Mouse (Mus musculus) C2C12 (cell line): ENCODE measurements around the gene Cggbp1. TPM values are rescaled to one million over a fixed set of nuclear protein-coding genes. Genes with fewer than 3 reads are reported as not detected.

Experiments used
- H3K27me3 ChIP-seq: one replicate; pipeline ENCODE4 v1.6.1; 2011; ENCODE audit not compliant: control insufficient read depth, insufficient read depth, insufficient read length
- H3K36me3 ChIP-seq: one replicate; pipeline ENCODE4 v1.6.1; 2011; ENCODE audit not compliant: control insufficient read depth, insufficient read depth
- H3K4me3 ChIP-seq: one replicate; pipeline ENCODE4 v1.5.1; 2011; ENCODE audit warnings: mild to moderate bottlenecking, control low read depth; ENCODE audit not compliant: poor library complexity, insufficient read depth, severe bottlenecking
- H3K79me2 ChIP-seq: one replicate; pipeline ENCODE4 v1.6.1; 2011; ENCODE audit not compliant: control insufficient read depth, insufficient read depth
- H3K79me3 ChIP-seq: one replicate; pipeline ENCODE4 v1.6.1; 2011; ENCODE audit warnings: low read depth, control low read depth
- H3ac ChIP-seq: one replicate; pipeline ENCODE3; 2011; ENCODE audit warnings: low read depth; ENCODE audit not compliant: control insufficient read depth, insufficient read length
- CEBPB ChIP-seq: IDR thresholded peaks from one replicate; pipeline ENCODE4 v1.6.1; 2011; ENCODE audit warnings: low read depth, mild to moderate bottlenecking, control low read depth, moderate library complexity
- CTCF ChIP-seq: IDR thresholded peaks from one replicate; pipeline ENCODE4 v1.5.1; 2011; ENCODE audit not compliant: control insufficient read depth, insufficient read depth, insufficient read length
- FOSL1 ChIP-seq: IDR thresholded peaks from one replicate; pipeline ENCODE4 v1.8.0; 2011; ENCODE audit warnings: mild to moderate bottlenecking, low read length; ENCODE audit not compliant: poor library complexity, insufficient read depth, severe bottlenecking
- MAX ChIP-seq: IDR thresholded peaks from one replicate; pipeline ENCODE4 v1.6.1; 2011; ENCODE audit warnings: mild to moderate bottlenecking, control low read depth
- MYOD1 ChIP-seq: IDR thresholded peaks from one replicate; pipeline ENCODE4 v1.6.1; 2011; ENCODE audit warnings: low read depth; ENCODE audit not compliant: control insufficient read depth, insufficient read length
- MYOG ChIP-seq: IDR thresholded peaks from one replicate; pipeline ENCODE4 v1.6.1; 2011; ENCODE audit not compliant: control insufficient read depth, insufficient read length; ENCODE audit errors: extremely low read depth
- USF1 ChIP-seq: IDR thresholded peaks from one replicate; pipeline ENCODE4 v1.6.1; 2011; ENCODE audit warnings: low read depth, mild to moderate bottlenecking, control low read depth, moderate library complexity
- polyA plus RNA-seq: library from polyadenylated mRNA; unstranded; fragments of >200 nt; fragmentation: generic; extraction: Trizol; gene quantifications from one replicate; pipeline ENCODE4 v1.2.1, GENCODE M21; 2012; ENCODE audit warnings: missing spikeins

The Cggbp1 gene
- polyA plus RNA-seq, 1 experiment: 21.9 TPM

DNA sequence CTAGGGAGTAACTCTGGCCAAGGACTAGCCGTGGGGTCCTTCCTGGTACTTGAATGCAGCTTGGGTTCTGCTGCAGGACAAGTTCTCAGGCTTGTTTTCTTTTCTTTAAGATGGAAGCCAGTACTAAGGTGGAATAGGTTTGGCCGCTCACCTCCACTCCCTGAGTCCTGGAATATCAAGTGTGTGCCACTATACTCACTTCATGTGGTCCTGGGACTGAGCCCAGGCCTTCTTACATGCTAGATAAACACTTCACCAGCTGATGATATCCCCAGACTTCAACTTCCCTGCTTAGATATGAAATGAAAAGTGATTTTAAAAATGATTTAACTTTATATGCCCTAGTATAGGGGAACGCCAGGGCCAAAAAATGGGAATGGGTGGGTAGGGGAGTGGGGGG, 25.5 kb downstream of the Cggbp1 start:
- H3K79me3 ChIP-seq: no peaks in the 10 kb centered on the region

DNA sequence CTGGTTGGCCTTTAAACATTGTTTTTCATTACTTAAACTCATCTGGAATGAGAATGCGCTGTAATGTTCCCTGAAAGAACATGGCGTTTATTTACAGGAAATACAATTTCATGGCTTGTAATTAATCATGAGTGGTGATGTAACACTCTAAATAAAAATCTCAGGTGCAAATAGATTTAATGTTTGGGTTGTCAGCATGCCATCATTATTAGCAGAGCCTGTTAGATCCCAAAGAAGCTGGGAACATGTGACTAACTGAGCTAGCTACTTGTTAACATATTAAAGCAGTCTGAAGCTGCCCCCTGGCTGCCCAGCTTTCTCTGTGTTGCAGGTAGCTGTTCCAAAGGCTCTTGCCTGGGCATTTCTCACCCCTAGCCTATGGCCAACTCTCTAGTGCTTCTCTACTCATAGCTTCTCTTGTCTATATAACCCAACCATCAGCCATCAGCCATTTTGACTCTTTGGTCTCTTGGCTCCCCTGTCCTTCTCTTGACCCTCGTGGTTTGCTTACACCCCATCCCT, 26.9 kb downstream of the Cggbp1 start:
- no peak for TF ChIP-seq MYOD1
- no peak for TF ChIP-seq USF1
- no peak for TF ChIP-seq MYOG
- TF ChIP-seq CEBPB: no peak
- no peak for TF ChIP-seq CTCF
- Histone ChIP-seq H3K27me3 (no peaks in the 10 kb centered on the region), H3K4me3 (no peak overlapping the region), H3K79me2 (no peaks in the 10 kb centered on the region), H3K36me3 (no peaks in the 10 kb centered on the region), H3K79me3 (no peaks in the 10 kb centered on the region), H3ac (no peak overlapping the region)

More for the DNA sequence above, 25.5 kb downstream of the Cggbp1 start:
- TF ChIP-seq FOSL1 (no peak), CEBPB (no peak), MAX (no peak), CTCF (no peak)
- no peak overlapping the region for H3K4me3 ChIP-seq
- no peaks in the 10 kb centered on the region for H3K36me3 ChIP-seq
- no peaks in the 10 kb centered on the region for H3K27me3 ChIP-seq
- H3ac ChIP-seq: no peak overlapping the region
- no peaks in the 10 kb centered on the region for H3K79me2 ChIP-seq

DNA sequence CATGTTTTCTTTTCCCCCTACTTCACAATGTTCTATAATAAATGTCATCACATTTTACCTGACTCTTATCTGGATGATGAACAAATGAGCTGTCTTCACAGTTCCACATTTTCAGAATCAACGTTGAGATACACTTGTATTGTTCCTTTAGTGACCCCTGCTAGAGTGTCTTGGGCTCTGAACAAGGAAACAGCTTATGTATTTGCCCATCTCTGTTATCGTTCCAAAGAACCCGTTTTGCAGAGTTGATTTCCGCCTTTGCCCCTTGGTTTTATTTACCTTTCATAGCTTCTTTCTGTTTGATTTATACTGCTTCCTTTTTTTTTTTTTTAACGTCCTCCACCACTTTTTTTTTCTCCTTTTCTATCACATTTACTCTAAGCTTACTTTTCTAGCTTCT, 27.9 kb downstream of the Cggbp1 start:
- Histone ChIP-seq H3K79me3 (no peaks in the 10 kb centered on the region), H3K79me2 (no peaks in the 10 kb centered on the region), H3ac (no peak overlapping the region), H3K36me3 (no peaks in the 10 kb centered on the region), H3K4me3 (no peak overlapping the region), H3K27me3 (no peaks in the 10 kb centered on the region)
- TF ChIP-seq MYOG: no peak
- no peak for TF ChIP-seq FOSL1
- no peak for TF ChIP-seq CTCF
- TF ChIP-seq USF1: no peak
- TF ChIP-seq MAX: no peak
- no peak for TF ChIP-seq CEBPB
- no peak for TF ChIP-seq MYOD1

DNA sequence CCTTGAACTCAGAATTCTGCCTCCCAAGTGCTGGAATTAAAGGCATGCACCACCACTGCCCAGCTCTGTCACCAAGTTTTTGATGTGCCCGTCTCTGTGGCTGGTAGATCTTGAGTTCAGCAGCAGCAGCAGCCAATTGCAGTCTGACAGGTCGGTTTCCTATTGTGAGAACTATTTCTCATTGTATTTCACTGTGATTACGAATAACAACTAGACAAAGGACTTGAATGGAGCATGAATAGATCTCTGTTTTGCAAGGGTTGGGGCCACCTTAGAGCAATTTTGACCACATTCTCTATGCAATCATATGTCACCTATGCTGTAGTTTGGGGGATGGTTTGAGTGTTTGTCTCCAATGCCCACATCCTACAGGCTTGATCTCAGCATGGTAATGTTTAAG, 29.2 kb downstream of the Cggbp1 start:
- TF ChIP-seq FOSL1 (no peak), MAX (no peak), MYOD1 (no peak), CEBPB (no peak), MYOG (no peak), CTCF (no peak), USF1 (no peak)

DNA sequence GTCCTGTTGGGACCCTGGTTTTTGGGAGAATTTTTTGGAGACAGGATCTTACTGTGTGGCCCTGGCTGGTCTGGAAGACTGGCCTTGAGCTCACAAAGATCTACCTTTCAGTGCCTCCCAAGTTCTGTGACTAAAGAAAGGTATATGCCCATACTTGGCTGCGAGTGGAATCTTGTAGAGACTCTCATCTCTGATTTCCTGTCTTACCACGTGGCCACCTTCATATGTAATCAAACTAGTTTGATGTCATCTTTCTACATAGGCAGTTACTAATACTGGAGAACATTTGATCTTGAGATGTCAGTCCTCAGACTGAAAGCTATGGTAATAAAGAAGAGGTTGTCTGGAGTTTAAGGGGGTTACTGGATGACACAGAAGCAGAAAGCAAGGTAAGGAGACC, 29.6 kb downstream of the Cggbp1 start:
- H3K36me3 ChIP-seq: no peaks in the 10 kb centered on the region
- H3ac ChIP-seq: no peak overlapping the region
- TF ChIP-seq FOSL1: no peak
- no peak for TF ChIP-seq CEBPB
- TF ChIP-seq MYOD1: no peak
- TF ChIP-seq MAX: no peak
- no peak for TF ChIP-seq USF1
- no peak for TF ChIP-seq CTCF
- no peak for TF ChIP-seq MYOG
- no peaks in the 10 kb centered on the region for H3K79me3 ChIP-seq
- no peaks in the 10 kb centered on the region for H3K27me3 ChIP-seq
- H3K79me2 ChIP-seq: no peaks in the 10 kb centered on the region
- H3K4me3 ChIP-seq: no peak overlapping the region

More for the DNA sequence above, 29.2 kb downstream of the Cggbp1 start:
- Histone ChIP-seq H3K79me2 (no peaks in the 10 kb centered on the region), H3K36me3 (no peaks in the 10 kb centered on the region), H3K79me3 (no peaks in the 10 kb centered on the region), H3ac (no peak overlapping the region), H3K4me3 (no peak overlapping the region), H3K27me3 (no peaks in the 10 kb centered on the region)

DNA sequence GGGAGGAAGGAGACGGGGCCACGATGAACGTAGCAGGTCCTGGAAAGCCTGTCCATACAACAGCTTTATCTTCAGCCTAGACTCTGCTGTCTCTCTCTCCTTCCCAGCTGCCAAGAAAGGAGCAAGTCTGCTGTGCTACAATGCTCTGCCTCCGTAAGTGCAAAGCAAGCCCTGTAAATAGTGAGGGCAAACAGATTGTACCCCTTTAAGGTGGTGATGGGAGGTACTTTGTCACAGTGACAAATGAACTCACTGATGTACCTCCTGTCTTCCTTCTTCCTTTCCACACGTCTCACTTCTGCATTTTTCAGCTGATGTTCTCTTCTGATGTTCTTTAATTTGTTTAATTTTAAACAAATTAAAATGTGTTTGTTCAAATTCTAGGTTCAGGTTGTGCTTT, 32.1 kb downstream of the Cggbp1 start:
- no peak overlapping the region for H3K4me3 ChIP-seq
- no peaks in the 10 kb centered on the region for H3K36me3 ChIP-seq
- no peak for TF ChIP-seq MAX
- no peak for TF ChIP-seq USF1
- no peak for TF ChIP-seq FOSL1
- TF ChIP-seq MYOD1: no peak
- H3K79me2 ChIP-seq: no peaks in the 10 kb centered on the region
- H3ac ChIP-seq: no peak overlapping the region
- no peaks in the 10 kb centered on the region for H3K27me3 ChIP-seq
- H3K79me3 ChIP-seq: no peaks in the 10 kb centered on the region
